Mouse (Mus musculus): ENCODE results near the gene Ap2s1. TPM values are rescaled to one million over a fixed set of nuclear protein-coding genes. Genes with fewer than 3 reads are reported as not detected.

The Ap2s1 gene
- total RNA-seq, 1 experiment: 227 TPM

- no peaks in the 10 kb centered on the region for H3K9me3 ChIP-seq (ENCODE audit: control insufficient read depth, insufficient read depth, low read depth, low read length)
- H3K36me3 ChIP-seq (ENCODE audit: control insufficient read depth, insufficient read depth, low read length, poor library complexity, severe bottlenecking): peaks cover 18% of the 10 kb centered on the region
- H3K9ac ChIP-seq (ENCODE audit: insufficient read depth, low read depth, low read length, poor library complexity, severe bottlenecking): peak within 1 kb of the TSS; percentile 86
- DNase-seq (ENCODE audit: low read depth, low spot score): peak; percentile 99
- H3K4me1 ChIP-seq (ENCODE audit: control insufficient read depth in 2 of 2, insufficient read depth in 2 of 2, low read length in 2 of 2, poor library complexity in 1 of 2): peaks cover 2 to 13% of the 10 kb centered on the region in 2 experiments; a peak in 3 of 4 replicates
- no peak for TF ChIP-seq MAFK (IDR thresholded peaks at IDR 0.05; ENCODE audit: insufficient read depth, low read depth, low read length)
- no peak for TF ChIP-seq HCFC1 (IDR thresholded peaks at IDR 0.05; ENCODE audit: borderline replicate concordance, insufficient read depth, low read length)
- TF ChIP-seq ZNF384 (IDR thresholded peaks at IDR 0.05; ENCODE audit: low read depth, low read length): no peak
- TF ChIP-seq ZC3H11A (IDR thresholded peaks at IDR 0.05; ENCODE audit: borderline replicate concordance, low read depth, low read length): no peak
- no peak for TF ChIP-seq CHD2 (IDR thresholded peaks at IDR 0.05; ENCODE audit: low read depth, low read length)
- in situ Hi-C loops (cut with MboI; ENCODE audit: low sequenced_read_pairs in 2 of 2, unreplicated experiment in 2 of 2): no loop called here
- peak within 1 kb of the TSS; percentile 90 to 97 for H3K4me3 ChIP-seq (ENCODE audit: insufficient read depth in 1 of 2, low read depth in 1 of 2, low read length in 2 of 2, poor library complexity in 1 of 2, severe bottlenecking in 1 of 2)
- peak within 1 kb of the TSS; percentile 57; the same call in 1 of the 2 replicates for H3K27ac ChIP-seq (ENCODE audit: insufficient read depth, low read depth, low read length, poor library complexity, severe bottlenecking)
Measured at GRCm38 (mm10) chr7:16780825-16781554, 42.8 kb downstream of the Ap2s1 start, which contains the start of gene Slc1a5. Slc1a5 (plus strand) TSS chr7:16781340.

DNA sequence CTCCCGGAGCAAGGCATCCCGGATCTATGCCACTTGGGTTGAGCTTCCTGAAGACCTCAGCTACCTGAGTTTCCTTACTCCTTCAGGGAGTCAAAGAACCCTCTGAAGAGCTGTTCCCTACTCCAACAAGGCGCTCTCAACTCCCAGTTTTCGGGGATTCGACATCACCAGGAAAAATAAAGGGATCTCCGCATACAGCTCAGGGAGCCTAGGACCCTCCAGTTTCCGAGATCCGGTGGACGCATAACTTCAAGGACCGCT is 43.3 kb downstream of the Ap2s1 start:
- no peak for DNase-seq (ENCODE audit: low read depth, low spot score)
- H3K4me1 ChIP-seq (ENCODE audit: control insufficient read depth in 2 of 2, insufficient read depth in 2 of 2, low read length in 2 of 2, poor library complexity in 1 of 2): peaks cover 2 to 13% of the 10 kb centered on the region in 2 experiments; a peak in 3 of 4 replicates
- peak overlapping the region; percentile 86 for H3K9ac ChIP-seq (ENCODE audit: insufficient read depth, low read depth, low read length, poor library complexity, severe bottlenecking)
- peak overlapping the region; percentile 90 to 97 for H3K4me3 ChIP-seq (ENCODE audit: insufficient read depth in 1 of 2, low read depth in 1 of 2, low read length in 2 of 2, poor library complexity in 1 of 2, severe bottlenecking in 1 of 2)
- TF ChIP-seq HCFC1 (IDR thresholded peaks at IDR 0.05; ENCODE audit: borderline replicate concordance, insufficient read depth, low read length) (no peak), ZC3H11A (IDR thresholded peaks at IDR 0.05; ENCODE audit: borderline replicate concordance, low read depth, low read length) (no peak), CHD2 (IDR thresholded peaks at IDR 0.05; ENCODE audit: low read depth, low read length) (no peak), MAFK (IDR thresholded peaks at IDR 0.05; ENCODE audit: insufficient read depth, low read depth, low read length) (no peak), ZNF384 (IDR thresholded peaks at IDR 0.05; ENCODE audit: low read depth, low read length) (no peak)
- in situ Hi-C loops (cut with MboI; ENCODE audit: low sequenced_read_pairs in 2 of 2, unreplicated experiment in 2 of 2): no loop called here
- H3K27ac ChIP-seq (ENCODE audit: insufficient read depth, low read depth, low read length, poor library complexity, severe bottlenecking): 0 out of 2 replicates have a peak overlapping the region, but pooled peaks have one; percentile 3
- H3K9me3 ChIP-seq (ENCODE audit: control insufficient read depth, insufficient read depth, low read depth, low read length): no peaks in the 10 kb centered on the region
- peaks cover 23% of the 10 kb centered on the region for H3K36me3 ChIP-seq (ENCODE audit: control insufficient read depth, insufficient read depth, low read length, poor library complexity, severe bottlenecking)

GRCm38 (mm10) chr7:16781816-16782554 is 43.8 kb downstream of the Ap2s1 start:
- Histone ChIP-seq H3K9ac (ENCODE audit: insufficient read depth, low read depth, low read length, poor library complexity, severe bottlenecking) (peak overlapping the region; percentile 86), H3K27ac (ENCODE audit: insufficient read depth, low read depth, low read length, poor library complexity, severe bottlenecking) (0 out of 2 replicates have a peak overlapping the region, but pooled peaks have one; percentile 3), H3K4me3 (ENCODE audit: insufficient read depth in 1 of 2, low read depth in 1 of 2, low read length in 2 of 2, poor library complexity in 1 of 2, severe bottlenecking in 1 of 2) (peak overlapping the region; percentile 90 to 97), H3K9me3 (ENCODE audit: control insufficient read depth, insufficient read depth, low read depth, low read length) (no peaks in the 10 kb centered on the region), H3K4me1 (ENCODE audit: control insufficient read depth in 2 of 2, insufficient read depth in 2 of 2, low read length in 2 of 2, poor library complexity in 1 of 2) (peaks cover 2 to 13% of the 10 kb centered on the region in 2 experiments; a peak in 3 of 4 replicates), H3K36me3 (ENCODE audit: control insufficient read depth, insufficient read depth, low read length, poor library complexity, severe bottlenecking) (peaks cover 27% of the 10 kb centered on the region)
- no peak for DNase-seq (ENCODE audit: low read depth, low spot score)
- TF ChIP-seq ZC3H11A (IDR thresholded peaks at IDR 0.05; ENCODE audit: borderline replicate concordance, low read depth, low read length) (no peak), CHD2 (IDR thresholded peaks at IDR 0.05; ENCODE audit: low read depth, low read length) (no peak), MAFK (IDR thresholded peaks at IDR 0.05; ENCODE audit: insufficient read depth, low read depth, low read length) (no peak), ZNF384 (IDR thresholded peaks at IDR 0.05; ENCODE audit: low read depth, low read length) (no peak), HCFC1 (IDR thresholded peaks at IDR 0.05; ENCODE audit: borderline replicate concordance, insufficient read depth, low read length) (no peak)
- in situ Hi-C loops (cut with MboI; ENCODE audit: low sequenced_read_pairs in 2 of 2, unreplicated experiment in 2 of 2): no loop called here

DNA sequence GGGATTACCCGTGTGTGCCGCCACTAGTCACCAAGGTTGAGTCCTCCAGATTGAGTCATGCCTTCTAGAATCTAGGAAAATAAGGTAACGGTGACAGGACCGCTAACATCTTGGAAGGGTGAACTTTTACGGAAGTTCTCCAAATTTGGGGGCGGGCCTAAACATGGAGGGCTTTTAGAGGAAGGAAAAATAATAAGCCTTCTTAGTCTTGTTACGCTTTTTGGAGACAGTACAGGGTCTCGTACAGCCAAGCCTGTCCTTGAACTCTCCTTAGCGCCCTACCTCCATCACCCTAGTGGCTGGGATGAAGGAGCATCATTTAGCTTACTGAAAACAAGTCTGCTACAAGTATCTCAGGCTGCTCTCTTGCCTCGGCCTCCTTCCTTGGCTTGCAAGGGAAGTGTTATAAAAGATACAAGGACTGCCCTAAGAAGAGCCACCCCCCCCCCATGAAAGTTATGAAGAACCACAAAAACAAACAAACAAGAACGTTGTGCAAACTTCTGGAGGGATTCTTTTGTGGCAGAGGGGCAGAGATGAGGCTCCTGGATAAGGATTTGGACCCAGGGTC is 44.4 kb downstream of the Ap2s1 start:
- no peak overlapping the region for H3K27ac ChIP-seq (ENCODE audit: insufficient read depth, low read depth, low read length, poor library complexity, severe bottlenecking)
- no peak for DNase-seq (ENCODE audit: low read depth, low spot score)
- H3K4me1 ChIP-seq (ENCODE audit: control insufficient read depth in 2 of 2, insufficient read depth in 2 of 2, low read length in 2 of 2, poor library complexity in 1 of 2): peaks cover 2 to 13% of the 10 kb centered on the region in 2 experiments; a peak in 3 of 4 replicates
- H3K9me3 ChIP-seq (ENCODE audit: control insufficient read depth, insufficient read depth, low read depth, low read length): no peaks in the 10 kb centered on the region
- H3K4me3 ChIP-seq (ENCODE audit: insufficient read depth in 1 of 2, low read depth in 1 of 2, low read length in 2 of 2, poor library complexity in 1 of 2, severe bottlenecking in 1 of 2): peak overlapping the region; percentile 90 to 97
- in situ Hi-C loops (cut with MboI; ENCODE audit: low sequenced_read_pairs in 2 of 2, unreplicated experiment in 2 of 2): no loop called here
- H3K36me3 ChIP-seq (ENCODE audit: control insufficient read depth, insufficient read depth, low read length, poor library complexity, severe bottlenecking): peaks cover 28% of the 10 kb centered on the region
- TF ChIP-seq MAFK (IDR thresholded peaks at IDR 0.05; ENCODE audit: insufficient read depth, low read depth, low read length) (no peak), CHD2 (IDR thresholded peaks at IDR 0.05; ENCODE audit: low read depth, low read length) (no peak), ZNF384 (IDR thresholded peaks at IDR 0.05; ENCODE audit: low read depth, low read length) (no peak), HCFC1 (IDR thresholded peaks at IDR 0.05; ENCODE audit: borderline replicate concordance, insufficient read depth, low read length) (no peak), ZC3H11A (IDR thresholded peaks at IDR 0.05; ENCODE audit: borderline replicate concordance, low read depth, low read length) (no peak)
- H3K9ac ChIP-seq (ENCODE audit: insufficient read depth, low read depth, low read length, poor library complexity, severe bottlenecking): peak overlapping the region; percentile 86
